Mouse (Mus musculus): ENCODE data around the gene Tas1r1. TPM values are rescaled to one million over a fixed set of nuclear protein-coding genes. Genes with fewer than 3 reads are reported as not detected.

Gene Tas1r1
- polyA plus RNA-seq, 1 experiment: not detected

GRCm38 (mm10) chr4:152002063-152002462 is 36.3 kb downstream of the Tas1r1 start:
- Histone ChIP-seq H3K36me3 (ENCODE audit: control insufficient read depth, insufficient read depth, low read length) (no peaks in the 10 kb centered on the region), H3K27me3 (ENCODE audit: control insufficient read depth, insufficient read depth, low read length) (no peaks in the 10 kb centered on the region), H3K4me1 (ENCODE audit: control insufficient read depth, insufficient read depth, insufficient read length, low read length) (no peaks in the 10 kb centered on the region), H3K27ac (ENCODE audit: insufficient read depth, low read depth, low read length) (no peak overlapping the region), H3K4me3 (ENCODE audit: low read depth, low read length) (no peak overlapping the region)
- 89% methylated on average over 3 of the region's 3 CpGs for WGBS
- TF ChIP-seq POLR2A (IDR thresholded peaks at IDR 0.05; ENCODE audit: low read depth, low read length) (no peak), CTCF (IDR thresholded peaks at IDR 0.05; ENCODE audit: extremely low read depth, insufficient read length, insufficient replicate concordance, low read depth, low read length) (no peak)

- 71% methylated on average over 4 of the region's 4 CpGs for WGBS
These were observed 37.0 kb downstream of the Tas1r1 start for GRCm38 (mm10) chr4:152001335-152001734.

GRCm38 (mm10) chr4:152000906-152001305 is 37.5 kb downstream of the Tas1r1 start:
- H3K27me3 ChIP-seq (ENCODE audit: control insufficient read depth, insufficient read depth, low read length): no peaks in the 10 kb centered on the region
- no peaks in the 10 kb centered on the region for H3K36me3 ChIP-seq (ENCODE audit: control insufficient read depth, insufficient read depth, low read length)
- H3K27ac ChIP-seq (ENCODE audit: insufficient read depth, low read depth, low read length): no peak overlapping the region
- 42% methylated on average over 4 of the region's 4 CpGs for WGBS
- no peaks in the 10 kb centered on the region for H3K4me1 ChIP-seq (ENCODE audit: control insufficient read depth, insufficient read depth, insufficient read length, low read length)
- no peak overlapping the region for H3K4me3 ChIP-seq (ENCODE audit: low read depth, low read length)
- TF ChIP-seq CTCF (IDR thresholded peaks at IDR 0.05; ENCODE audit: extremely low read depth, insufficient read length, insufficient replicate concordance, low read depth, low read length): no peak
- no peak for TF ChIP-seq POLR2A (IDR thresholded peaks at IDR 0.05; ENCODE audit: low read depth, low read length)

More at GRCm38 (mm10) chr4:152001335-152001734, 37.0 kb downstream of the Tas1r1 start:
- Histone ChIP-seq H3K36me3 (ENCODE audit: control insufficient read depth, insufficient read depth, low read length) (no peaks in the 10 kb centered on the region), H3K4me3 (ENCODE audit: low read depth, low read length) (no peak overlapping the region), H3K4me1 (ENCODE audit: control insufficient read depth, insufficient read depth, insufficient read length, low read length) (no peaks in the 10 kb centered on the region), H3K27me3 (ENCODE audit: control insufficient read depth, insufficient read depth, low read length) (no peaks in the 10 kb centered on the region), H3K27ac (ENCODE audit: insufficient read depth, low read depth, low read length) (no peak overlapping the region)
- TF ChIP-seq POLR2A (IDR thresholded peaks at IDR 0.05; ENCODE audit: low read depth, low read length) (no peak), CTCF (IDR thresholded peaks at IDR 0.05; ENCODE audit: extremely low read depth, insufficient read length, insufficient replicate concordance, low read depth, low read length) (no peak)

GRCm38 (mm10) chr4:151999481-151999880 is 38.9 kb downstream of the Tas1r1 start:
- TF ChIP-seq POLR2A (IDR thresholded peaks at IDR 0.05; ENCODE audit: low read depth, low read length): no peak
- no peak for TF ChIP-seq CTCF (IDR thresholded peaks at IDR 0.05; ENCODE audit: extremely low read depth, insufficient read length, insufficient replicate concordance, low read depth, low read length)
- WGBS: 61% methylated on average over 3 of the region's 3 CpGs
- H3K36me3 ChIP-seq (ENCODE audit: control insufficient read depth, insufficient read depth, low read length): no peaks in the 10 kb centered on the region
- no peaks in the 10 kb centered on the region for H3K27me3 ChIP-seq (ENCODE audit: control insufficient read depth, insufficient read depth, low read length)
- H3K4me1 ChIP-seq (ENCODE audit: control insufficient read depth, insufficient read depth, insufficient read length, low read length): peaks cover 2% of the 10 kb centered on the region
- no peak overlapping the region for H3K27ac ChIP-seq (ENCODE audit: insufficient read depth, low read depth, low read length)
- no peak overlapping the region for H3K4me3 ChIP-seq (ENCODE audit: low read depth, low read length)

- no peak overlapping the region for H3K4me3 ChIP-seq (ENCODE audit: low read depth, low read length)
- H3K27ac ChIP-seq (ENCODE audit: insufficient read depth, low read depth, low read length): no peak overlapping the region
- no peak for TF ChIP-seq CTCF (IDR thresholded peaks at IDR 0.05; ENCODE audit: extremely low read depth, insufficient read length, insufficient replicate concordance, low read depth, low read length)
- no peak for TF ChIP-seq POLR2A (IDR thresholded peaks at IDR 0.05; ENCODE audit: low read depth, low read length)
- 53% methylated on average over 3 of the region's 3 CpGs for WGBS
- H3K4me1 ChIP-seq (ENCODE audit: control insufficient read depth, insufficient read depth, insufficient read length, low read length): peaks cover 4% of the 10 kb centered on the region
- H3K36me3 ChIP-seq (ENCODE audit: control insufficient read depth, insufficient read depth, low read length): no peaks in the 10 kb centered on the region
- H3K27me3 ChIP-seq (ENCODE audit: control insufficient read depth, insufficient read depth, low read length): no peaks in the 10 kb centered on the region
These were observed 40.7 kb downstream of the Tas1r1 start for GRCm38 (mm10) chr4:151997701-151998100.

- Histone ChIP-seq H3K27me3 (ENCODE audit: control insufficient read depth, insufficient read depth, low read length) (no peaks in the 10 kb centered on the region), H3K36me3 (ENCODE audit: control insufficient read depth, insufficient read depth, low read length) (peaks cover 6% of the 10 kb centered on the region), H3K4me3 (ENCODE audit: low read depth, low read length) (peak overlapping the region; percentile 99), H3K27ac (ENCODE audit: insufficient read depth, low read depth, low read length) (peak overlapping the region; percentile 88), H3K4me1 (ENCODE audit: control insufficient read depth, insufficient read depth, insufficient read length, low read length) (peaks cover 4% of the 10 kb centered on the region)
- WGBS: 1% methylated on average over 13 of the region's 13 CpGs
- no peak for TF ChIP-seq POLR2A (IDR thresholded peaks at IDR 0.05; ENCODE audit: low read depth, low read length)
- no peak for TF ChIP-seq CTCF (IDR thresholded peaks at IDR 0.05; ENCODE audit: extremely low read depth, insufficient read length, insufficient replicate concordance, low read depth, low read length)
These were observed 41.5 kb downstream of the Tas1r1 start for GRCm38 (mm10) chr4:151996951-151997222.

GRCm38 (mm10) chr4:151996173-151996950 is 42.0 kb downstream of the Tas1r1 start, which contains the start of gene Phf13:
Phf13 (minus strand) TSS chr4:151996258.
- under 1% methylated on average over 94 of the region's 94 CpGs for WGBS
- Histone ChIP-seq H3K27ac (ENCODE audit: insufficient read depth, low read depth, low read length) (peak within 1 kb of the TSS; percentile 88), H3K27me3 (ENCODE audit: control insufficient read depth, insufficient read depth, low read length) (no peaks in the 10 kb centered on the region)

More at GRCm38 (mm10) chr4:151996173-151996950, 42.0 kb downstream of the Tas1r1 start, which contains the start of gene Phf13:
- Histone ChIP-seq H3K4me3 (ENCODE audit: low read depth, low read length) (peak within 1 kb of the TSS; percentile 99), H3K36me3 (ENCODE audit: control insufficient read depth, insufficient read depth, low read length) (peaks cover 10% of the 10 kb centered on the region), H3K4me1 (ENCODE audit: control insufficient read depth, insufficient read depth, insufficient read length, low read length) (peaks cover 4% of the 10 kb centered on the region)
- peak; percentile 58; the same call in 1 of the 2 replicates for TF ChIP-seq POLR2A (IDR thresholded peaks at IDR 0.05; ENCODE audit: low read depth, low read length)
- TF ChIP-seq CTCF (IDR thresholded peaks at IDR 0.05; ENCODE audit: extremely low read depth, insufficient read length, insufficient replicate concordance, low read depth, low read length): no peak

Measured in small intestine, adult 2 months (tissue).